Mouse (Mus musculus): ENCODE measurements around the gene Hexim2.

Hexim2 gene

GRCm38 (mm10) chr11:103131701-103132575, at the start of gene Hexim2:
Gene Hexim2 (plus strand): TSS chr11:103132429.
- peak; percentile 82 to 94 for DNase-seq (ENCODE audit: inconsistent age in 2 of 2, low spot score in 1 of 2)

GRCm38 (mm10) chr11:103093306-103093705, 38.9 kb upstream of the Hexim2 start:
- DNase-seq (ENCODE audit: inconsistent age in 2 of 2, low spot score in 1 of 2) = peak in 1 of 2 experiments; percentile 18

GRCm38 (mm10) chr11:103093862-103094833, 38.1 kb upstream of the Hexim2 start:
- DNase-seq (ENCODE audit: inconsistent age in 2 of 2, low spot score in 1 of 2) = peak; percentile 79 to 87

GRCm38 (mm10) chr11:103095107-103095670, 37.0 kb upstream of the Hexim2 start:
- DNase-seq (ENCODE audit: inconsistent age in 2 of 2, low spot score in 1 of 2) = peak in 1 of 2 experiments; percentile 25

GRCm38 (mm10) chr11:103095801-103096200, 36.4 kb upstream of the Hexim2 start:
- no peak for DNase-seq (ENCODE audit: inconsistent age in 2 of 2, low spot score in 1 of 2)

GRCm38 (mm10) chr11:103096979-103097894, 35.0 kb upstream of the Hexim2 start:
- DNase-seq (ENCODE audit: inconsistent age in 2 of 2, low spot score in 1 of 2) = peak in 1 of 2 experiments; percentile 27

- peak; percentile 24 to 37 for DNase-seq (ENCODE audit: inconsistent age in 2 of 2, low spot score in 1 of 2)
Observed at GRCm38 (mm10) chr11:103098531-103099190, 33.6 kb upstream of the Hexim2 start.

- peak; percentile 23 to 36 for DNase-seq (ENCODE audit: inconsistent age in 2 of 2, low spot score in 1 of 2)
Observed at GRCm38 (mm10) chr11:103099352-103099940, 32.8 kb upstream of the Hexim2 start.

- peak in 1 of 2 experiments; percentile 47 for DNase-seq (ENCODE audit: inconsistent age in 2 of 2, low spot score in 1 of 2)
Observed at GRCm38 (mm10) chr11:103100361-103100760, 31.9 kb upstream of the Hexim2 start.

GRCm38 (mm10) chr11:103101481-103101865, 30.8 kb upstream of the Hexim2 start, which contains the start of the genes Plcd3 and Acbd4:
Gene Plcd3 (minus strand): TSS chr11:103101658.
Gene Acbd4 (plus strand): TSS chr11:103101682.
- peak; percentile 91 to 96 for DNase-seq (ENCODE audit: inconsistent age in 2 of 2, low spot score in 1 of 2)

- DNase-seq (ENCODE audit: inconsistent age in 2 of 2, low spot score in 1 of 2) = peak; percentile 88 to 96
Observed at GRCm38 (mm10) chr11:103101866-103102501, 30.2 kb upstream of the Hexim2 start.

- peak; percentile 99 to 100 for DNase-seq (ENCODE audit: inconsistent age in 2 of 2, low spot score in 1 of 2)
Observed at GRCm38 (mm10) chr11:103102725-103103349, 29.4 kb upstream of the Hexim2 start.

GRCm38 (mm10) chr11:103103621-103104020, 28.6 kb upstream of the Hexim2 start:
- DNase-seq (ENCODE audit: inconsistent age in 2 of 2, low spot score in 1 of 2) = peak; percentile 33 to 63

GRCm38 (mm10) chr11:103104469-103104868, 27.8 kb upstream of the Hexim2 start:
- peak in 1 of 2 experiments; percentile 26 for DNase-seq (ENCODE audit: inconsistent age in 2 of 2, low spot score in 1 of 2)

GRCm38 (mm10) chr11:103105180-103105725, 27.0 kb upstream of the Hexim2 start:
- DNase-seq (ENCODE audit: inconsistent age in 2 of 2, low spot score in 1 of 2) = peak in 1 of 2 experiments; percentile 54

GRCm38 (mm10) chr11:103105810-103106209, 26.4 kb upstream of the Hexim2 start:
- DNase-seq (ENCODE audit: inconsistent age in 2 of 2, low spot score in 1 of 2) = peak; percentile 36 to 66

GRCm38 (mm10) chr11:103106386-103106785, 25.8 kb upstream of the Hexim2 start:
- no peak for DNase-seq (ENCODE audit: inconsistent age in 2 of 2, low spot score in 1 of 2)

GRCm38 (mm10) chr11:103111301-103111700, 20.9 kb upstream of the Hexim2 start:
- DNase-seq (ENCODE audit: inconsistent age in 2 of 2, low spot score in 1 of 2) = peak in 1 of 2 experiments; percentile 56
